Mouse (Mus musculus): ENCODE measurements around the gene Tlx2.

GRCm38 (mm10) chr6:83080210-83080609 lies 10.1 kb upstream of the Tlx2 start:
- no peak for TF ChIP-seq CTCF (IDR thresholded peaks at IDR 0.05; ENCODE audit: control insufficient read depth, insufficient read depth, insufficient read length)
- no peak for TF ChIP-seq USF1 (IDR thresholded peaks at IDR 0.05; ENCODE audit: low read depth)
- TF ChIP-seq MAX (IDR thresholded peaks at IDR 0.05), result no peak
- TF ChIP-seq MYOG (IDR thresholded peaks at IDR 0.05; ENCODE audit: control insufficient read depth, extremely low read depth, insufficient read length), result no peak
- TF ChIP-seq CEBPB (IDR thresholded peaks at IDR 0.05; ENCODE audit: low read depth), result no peak
- no peak for TF ChIP-seq MYOD1 (IDR thresholded peaks at IDR 0.05; ENCODE audit: control insufficient read depth, insufficient read length, low read depth)
- no peak for TF ChIP-seq FOSL1 (IDR thresholded peaks at IDR 0.05; ENCODE audit: insufficient read depth, low read length, poor library complexity, severe bottlenecking)

Measured in C2C12 (cell line).